Mouse (Mus musculus): ENCODE data around the gene Dscaml1. TPM values are rescaled to one million over a fixed set of nuclear protein-coding genes. Genes with fewer than 3 reads are reported as not detected.

Gene Dscaml1
- polyA plus RNA-seq, 1 experiment from 2014 or later: 11.2 TPM

GRCm38 (mm10) chr9:45663386-45664315, 237.2 kb downstream of the Dscaml1 start:
- Histone ChIP-seq H3K9me3 (no peaks in the 10 kb centered on the region), H3K4me2 (no peak overlapping the region), H3K27me3 (peaks cover 5% of the 10 kb centered on the region; the same call in 1 of the 2 replicates), H3K36me3 (no peaks in the 10 kb centered on the region), H3K4me3 (no peak overlapping the region), H3K27ac (peak overlapping the region; percentile 95), H3K4me1 (replicated peaks) (peaks cover 53% of the 10 kb centered on the region), H3K9ac (peak overlapping the region; percentile 56)
- ATAC-seq (ENCODE audit: low FRiP score): peak; percentile 41; the same call in 1 of the 2 replicates
- 28% methylated on average over 16 of the region's 16 CpGs for WGBS

- WGBS: 61% methylated on average over 6 of the region's 6 CpGs
- Histone ChIP-seq H3K9ac (peak overlapping the region; percentile 56), H3K27ac (peak overlapping the region; percentile 95), H3K9me3 (no peaks in the 10 kb centered on the region), H3K36me3 (no peaks in the 10 kb centered on the region), H3K4me3 (no peak overlapping the region), H3K4me1 (replicated peaks) (peaks cover 53% of the 10 kb centered on the region), H3K4me2 (no peak overlapping the region), H3K27me3 (peaks cover 5% of the 10 kb centered on the region; the same call in 1 of the 2 replicates)
- ATAC-seq (ENCODE audit: low FRiP score): peak; percentile 1; the same call in 1 of the 2 replicates
Measured at GRCm38 (mm10) chr9:45664326-45664725, 237.9 kb downstream of the Dscaml1 start.

- 8% methylated on average over 15 of the region's 15 CpGs for WGBS
- Histone ChIP-seq H3K27me3 (peaks cover 5% of the 10 kb centered on the region; the same call in 1 of the 2 replicates), H3K27ac (peak overlapping the region; percentile 95), H3K36me3 (no peaks in the 10 kb centered on the region), H3K4me3 (no peak overlapping the region), H3K9me3 (no peaks in the 10 kb centered on the region), H3K4me1 (replicated peaks) (peaks cover 52% of the 10 kb centered on the region), H3K4me2 (peak overlapping the region; percentile 3; the same call in 1 of the 2 replicates), H3K9ac (0 out of 2 replicates have a peak overlapping the region, but pooled peaks have one; percentile 56)
- peak; percentile 74 for ATAC-seq (ENCODE audit: low FRiP score)
Measured at GRCm38 (mm10) chr9:45664871-45665394, 238.5 kb downstream of the Dscaml1 start.

- Histone ChIP-seq H3K4me3 (no peak overlapping the region), H3K4me2 (peak overlapping the region; percentile 19; the same call in 1 of the 2 replicates), H3K9me3 (no peaks in the 10 kb centered on the region), H3K4me1 (replicated peaks) (peaks cover 69% of the 10 kb centered on the region), H3K36me3 (no peaks in the 10 kb centered on the region), H3K27me3 (peaks cover 2% of the 10 kb centered on the region; the same call in 1 of the 2 replicates), H3K27ac (peak overlapping the region; percentile 97), H3K9ac (peak overlapping the region; percentile 49)
- ATAC-seq (ENCODE audit: low FRiP score): peak; percentile 14
- WGBS: 55% methylated on average over 9 of the region's 9 CpGs
Measured at GRCm38 (mm10) chr9:45675931-45676330, 249.5 kb downstream of the Dscaml1 start.

- Histone ChIP-seq H3K4me1 (replicated peaks) (peaks cover 65% of the 10 kb centered on the region), H3K4me3 (no peak overlapping the region), H3K36me3 (no peaks in the 10 kb centered on the region), H3K27me3 (peaks cover 2% of the 10 kb centered on the region; the same call in 1 of the 2 replicates), H3K4me2 (peak overlapping the region; percentile 19; the same call in 1 of the 2 replicates), H3K9ac (peak overlapping the region; percentile 49; the same call in 1 of the 2 replicates), H3K9me3 (no peaks in the 10 kb centered on the region), H3K27ac (peak overlapping the region; percentile 97)
- ATAC-seq (ENCODE audit: low FRiP score): peak; percentile 73
- WGBS: 16% methylated on average over 8 of the region's 8 CpGs
Measured at GRCm38 (mm10) chr9:45676578-45676977, 250.2 kb downstream of the Dscaml1 start.

GRCm38 (mm10) chr9:45677236-45677781, 250.9 kb downstream of the Dscaml1 start:
- no peaks in the 10 kb centered on the region for H3K9me3 ChIP-seq
- WGBS: 20% methylated on average over 12 of the region's 12 CpGs
- peaks cover 2% of the 10 kb centered on the region; the same call in 1 of the 2 replicates for H3K27me3 ChIP-seq
- H3K9ac ChIP-seq: peak overlapping the region; percentile 53; the same call in 1 of the 2 replicates
- ATAC-seq (ENCODE audit: low FRiP score): peak; percentile 64
- peak overlapping the region; percentile 97 for H3K27ac ChIP-seq
- H3K4me3 ChIP-seq: no peak overlapping the region
- peaks cover 71% of the 10 kb centered on the region for H3K4me1 ChIP-seq (replicated peaks)
- 0 out of 2 replicates have a peak overlapping the region, but pooled peaks have one; percentile 13 for H3K4me2 ChIP-seq
- no peaks in the 10 kb centered on the region for H3K36me3 ChIP-seq

- H3K4me2 ChIP-seq: no peak overlapping the region; the same call in 1 of the 2 replicates
- WGBS: 46% methylated on average over 8 of the region's 8 CpGs
- H3K27me3 ChIP-seq: peaks cover 2% of the 10 kb centered on the region; the same call in 1 of the 2 replicates
- no peak overlapping the region for H3K4me3 ChIP-seq
- no peaks in the 10 kb centered on the region for H3K36me3 ChIP-seq
- peak; percentile 3; the same call in 1 of the 2 replicates for ATAC-seq (ENCODE audit: low FRiP score)
- peak overlapping the region; percentile 20; the same call in 1 of the 2 replicates for H3K9ac ChIP-seq
- peak overlapping the region; percentile 97 for H3K27ac ChIP-seq
- no peaks in the 10 kb centered on the region for H3K9me3 ChIP-seq
- peaks cover 73% of the 10 kb centered on the region for H3K4me1 ChIP-seq (replicated peaks)
Measured at GRCm38 (mm10) chr9:45677952-45678663, 251.7 kb downstream of the Dscaml1 start.

GRCm38 (mm10) chr9:45678664-45679026, 252.2 kb downstream of the Dscaml1 start:
- Histone ChIP-seq H3K27ac (peak overlapping the region; percentile 97), H3K4me2 (no peak overlapping the region), H3K4me1 (replicated peaks) (peaks cover 78% of the 10 kb centered on the region), H3K27me3 (0 out of 2 replicates have a peak, but pooled peaks cover 2% of the 10 kb centered on the region), H3K9ac (0 out of 2 replicates have a peak overlapping the region, but pooled peaks have one; percentile 20), H3K36me3 (0 out of 2 replicates have a peak, but pooled peaks cover under 1% of the 10 kb centered on the region), H3K9me3 (no peaks in the 10 kb centered on the region), H3K4me3 (no peak overlapping the region)
- 63% methylated on average over 4 of the region's 4 CpGs for WGBS
- ATAC-seq (ENCODE audit: low FRiP score): no peak

GRCm38 (mm10) chr9:45682461-45682998, 256.1 kb downstream of the Dscaml1 start:
- Histone ChIP-seq H3K27me3 (0 out of 2 replicates have a peak, but pooled peaks cover 2% of the 10 kb centered on the region), H3K9me3 (no peaks in the 10 kb centered on the region), H3K4me2 (no peak overlapping the region), H3K27ac (peak overlapping the region; percentile 67), H3K4me1 (replicated peaks) (peaks cover 53% of the 10 kb centered on the region), H3K9ac (no peak overlapping the region), H3K36me3 (0 out of 2 replicates have a peak, but pooled peaks cover 8% of the 10 kb centered on the region), H3K4me3 (no peak overlapping the region)
- ATAC-seq (ENCODE audit: low FRiP score): no peak
- 42% methylated on average over 11 of the region's 11 CpGs for WGBS

- no peak overlapping the region for H3K4me3 ChIP-seq
Measured at GRCm38 (mm10) chr9:45693424-45694237, 267.2 kb downstream of the Dscaml1 start.

More at GRCm38 (mm10) chr9:45693424-45694237, 267.2 kb downstream of the Dscaml1 start:
- ATAC-seq (ENCODE audit: low FRiP score): peak; percentile 74
- Histone ChIP-seq H3K9ac (0 out of 2 replicates have a peak overlapping the region, but pooled peaks have one; percentile 35), H3K27me3 (no peaks in the 10 kb centered on the region), H3K27ac (peak overlapping the region; percentile 88), H3K36me3 (no peaks in the 10 kb centered on the region), H3K4me1 (replicated peaks) (peaks cover 69% of the 10 kb centered on the region), H3K9me3 (no peaks in the 10 kb centered on the region), H3K4me2 (no peak overlapping the region)
- WGBS: 37% methylated on average over 10 of the region's 10 CpGs

Data from hindbrain, embryonic 13.5 days (tissue).